Mouse (Mus musculus) hematopoietic stem cell, adult 5-6 weeks (primary cell): ENCODE data around the gene Gm37240. TPM values are rescaled to one million over a fixed set of nuclear protein-coding genes. Genes with fewer than 3 reads are reported as not detected.

Experiments
- ATAC-seq, 2 experiments: fragments of 125-278 bp in 1 of 2; replicated peaks in 1 of 2; 2 replicates each; pipeline ENCODE4 v1.8.0; 2016 to 2017; ENCODE audit warnings: inconsistent platforms in 2 of 2, mild to moderate bottlenecking in 2 of 2, moderate number of reproducible peaks in 2 of 2, low read depth in 1 of 2, moderate TSS enrichment in 1 of 2; ENCODE audit not compliant: low FRiP score in 2 of 2, poor library complexity in 2 of 2, severe bottlenecking in 2 of 2, insufficient read depth in 1 of 2, low TSS enrichment in 1 of 2
- total RNA-seq: library from RNA; stranded (forward); fragments of 172-1452, 232-1000 nt; gene quantifications from 2 replicates; pipeline ENCODE4 v1.2.3, GENCODE M21; 2017

The Gm37240 gene
- total RNA-seq, 1 experiment from 2014 or later = not detected

DNA sequence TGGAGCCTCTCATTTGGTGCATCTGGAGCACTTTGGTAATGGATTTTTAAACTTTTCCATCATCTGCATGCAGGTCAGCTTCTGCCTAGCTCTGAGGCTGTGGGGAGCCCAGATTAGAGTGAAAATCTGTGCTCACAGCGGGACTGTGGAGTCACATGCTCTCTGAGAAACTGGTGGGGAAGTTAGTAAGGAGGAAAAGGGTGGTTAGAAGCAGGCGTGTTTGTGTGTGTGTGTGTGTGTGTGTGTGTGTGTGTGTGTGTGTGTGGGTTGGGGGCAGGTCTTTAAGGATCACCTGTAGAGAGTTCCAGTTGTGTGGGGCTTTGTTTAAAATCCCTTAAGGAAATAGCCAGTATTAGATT is 1199.9 kb downstream of the Gm37240 start:
- no peak for ATAC-seq

- ATAC-seq = 0 out of 4 replicates have a peak, but pooled peaks of 1 of the 2 experiments have one; percentile 4
Measured at GRCm38 (mm10) chr3:84686799-84687487, 1200.4 kb downstream of the Gm37240 start.

- ATAC-seq = no peak
Measured at GRCm38 (mm10) chr3:84686294-84686672, 1201.0 kb downstream of the Gm37240 start.

GRCm38 (mm10) chr3:84685662-84686293 is 1201.5 kb downstream of the Gm37240 start:
- peak; percentile 62 to 64 for ATAC-seq

- ATAC-seq = no peak
Measured at GRCm38 (mm10) chr3:84683788-84684187, 1203.5 kb downstream of the Gm37240 start.

GRCm38 (mm10) chr3:84681699-84682098 is 1205.6 kb downstream of the Gm37240 start:
- ATAC-seq = no peak

DNA sequence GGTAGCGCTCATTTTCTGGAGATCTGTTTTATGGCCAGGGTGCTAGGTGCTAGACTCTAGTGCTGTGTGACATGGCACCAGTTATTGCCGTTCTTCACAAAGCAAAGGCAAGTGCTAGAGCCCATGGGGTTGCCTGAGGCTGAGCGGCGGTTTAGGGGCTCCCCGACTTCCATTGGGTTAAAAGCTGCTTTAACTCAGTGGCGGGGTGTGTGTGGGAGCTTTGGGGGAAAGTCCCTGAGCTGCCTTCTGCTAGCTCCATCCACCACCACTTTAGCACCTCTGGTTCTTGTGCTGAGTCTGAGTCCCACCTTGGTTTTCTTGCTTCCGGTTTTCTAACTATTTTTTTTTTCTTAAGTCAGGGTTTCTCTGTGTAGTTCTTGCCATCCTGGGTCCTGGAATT is 1207.3 kb downstream of the Gm37240 start:
- ATAC-seq = no peak

- no peak for ATAC-seq
Measured at GRCm38 (mm10) chr3:84679542-84679941, 1207.8 kb downstream of the Gm37240 start.

GRCm38 (mm10) chr3:84678891-84679290 is 1208.4 kb downstream of the Gm37240 start:
- peak; percentile 83 to 84 for ATAC-seq

- ATAC-seq = peak in 1 of 2 experiments; percentile 30; a peak in 1 of 4 replicates
Measured at GRCm38 (mm10) chr3:84675710-84676109, 1211.6 kb downstream of the Gm37240 start.

- no peak for ATAC-seq
Measured at GRCm38 (mm10) chr3:84673552-84673951, 1213.8 kb downstream of the Gm37240 start.

GRCm38 (mm10) chr3:84672136-84672535 is 1215.2 kb downstream of the Gm37240 start:
- no peak for ATAC-seq

DNA sequence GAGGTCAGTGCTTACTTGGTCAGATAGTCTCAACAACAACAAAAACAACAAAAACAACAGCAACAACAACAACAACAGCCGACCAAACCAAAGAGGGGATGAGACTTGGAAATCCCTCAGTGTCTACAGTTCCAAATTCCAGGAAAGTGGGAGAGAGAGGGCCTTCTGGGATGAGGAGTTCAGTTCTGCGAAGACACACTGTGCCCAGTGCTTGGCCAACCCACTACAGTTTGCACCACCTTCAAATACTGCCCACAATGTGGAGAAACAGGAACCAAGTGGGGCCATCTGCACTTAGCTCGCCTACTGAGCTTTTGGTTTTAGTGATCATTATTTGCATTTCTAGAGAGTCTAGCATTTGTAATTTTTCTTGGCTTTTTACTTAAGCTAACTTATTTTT is 1218.4 kb downstream of the Gm37240 start:
- peak in 1 of 2 experiments; percentile 66; a peak in 1 of 4 replicates for ATAC-seq

DNA sequence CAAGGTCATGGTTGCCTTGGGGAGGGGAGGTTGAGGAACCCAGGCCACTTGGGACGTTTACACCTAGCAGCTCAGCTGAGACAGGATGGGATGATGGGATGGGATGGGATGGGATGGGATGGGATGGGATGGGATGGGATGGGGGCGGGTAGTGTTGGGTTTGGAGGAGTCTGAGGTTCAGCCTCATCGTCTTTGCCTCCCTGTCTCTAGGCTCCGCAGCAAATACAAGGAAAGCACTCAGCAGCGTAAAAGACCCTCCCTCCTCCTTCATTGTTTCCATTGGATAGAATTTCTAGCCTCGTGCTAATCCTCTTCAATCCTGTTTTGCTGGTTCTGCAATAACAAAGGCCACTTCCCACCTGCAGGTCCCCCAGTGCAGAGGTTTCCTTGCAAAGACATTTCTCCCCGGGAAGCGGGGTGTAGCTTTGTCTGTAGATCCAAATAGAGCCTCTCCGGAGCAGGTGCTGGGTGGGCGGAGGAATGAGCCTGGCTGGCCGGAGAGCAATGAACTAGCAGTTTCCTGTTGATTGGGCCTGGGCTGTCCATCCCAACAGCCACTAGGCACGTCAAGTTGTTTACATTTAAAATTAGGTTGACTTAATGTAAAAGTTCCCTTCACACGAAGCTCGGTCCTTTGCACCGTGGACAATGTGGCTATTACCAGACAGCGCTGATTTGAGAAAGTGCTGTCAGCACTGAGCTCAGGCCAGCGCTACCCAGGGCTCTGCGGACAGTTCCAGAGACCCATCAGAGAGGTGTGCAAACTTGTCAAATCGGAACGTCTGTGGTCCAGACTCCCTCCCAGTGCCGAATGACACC is 1221.9 kb downstream of the Gm37240 start:
- ATAC-seq = no peak; a peak in 1 of 4 replicates

- no peak for ATAC-seq
Measured at GRCm38 (mm10) chr3:84664686-84665085, 1222.6 kb downstream of the Gm37240 start.

DNA sequence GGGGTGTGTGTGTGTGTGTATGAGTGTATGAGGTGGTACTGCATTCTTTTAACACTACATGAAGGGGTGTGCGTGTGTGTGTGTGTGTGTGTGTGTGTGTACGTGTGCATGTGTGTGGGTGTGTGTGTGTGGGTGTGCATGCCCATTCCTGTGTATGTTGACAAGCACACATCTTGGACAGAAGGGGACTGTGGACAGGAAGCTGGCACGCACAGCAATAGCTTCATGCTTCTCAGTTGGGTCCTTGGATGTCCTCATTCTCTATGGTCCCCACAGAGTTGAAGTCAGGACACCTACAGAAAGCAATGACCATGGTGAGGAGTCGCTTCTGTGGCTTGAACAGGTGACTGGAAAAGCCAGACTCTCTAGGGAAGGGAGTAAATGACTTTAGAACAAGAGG is 1223.5 kb downstream of the Gm37240 start:
- ATAC-seq = no peak

DNA sequence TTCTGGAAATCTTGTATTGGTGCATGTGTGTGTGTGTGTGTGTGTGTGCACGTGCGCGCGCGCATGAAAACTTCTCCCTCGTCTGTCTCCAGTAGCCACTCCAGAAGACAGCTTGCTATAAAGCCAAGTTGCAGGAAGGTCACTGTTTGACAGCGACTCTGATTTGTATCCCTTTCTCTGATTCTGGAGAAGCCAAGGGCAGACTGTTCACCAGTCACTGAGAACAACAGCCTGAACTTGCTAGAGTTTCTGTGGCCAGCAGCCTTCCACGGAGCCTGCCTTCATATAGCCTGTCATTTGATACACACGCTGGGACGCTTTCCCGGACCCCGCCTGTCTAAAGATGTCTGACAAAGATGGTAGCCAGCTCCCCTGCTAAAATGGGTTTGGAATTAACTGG is 1224.2 kb downstream of the Gm37240 start:
- ATAC-seq = no peak

- no peak for ATAC-seq
Measured at GRCm38 (mm10) chr3:84660380-84660779, 1226.9 kb downstream of the Gm37240 start.
